Mouse (Mus musculus): ENCODE measurements around the gene Syn3. TPM values are rescaled to one million over a fixed set of nuclear protein-coding genes. Genes with fewer than 3 reads are reported as not detected.

Gene Syn3
- polyA plus RNA-seq, 1 experiment from 2014 or later = 7.1 TPM

GRCm38 (mm10) chr10:86359699-86360098 is 139.0 kb downstream of the Syn3 start:
- DNase-seq (ENCODE audit: low spot score) (no peak), ATAC-seq (replicated peaks; ENCODE audit: low FRiP score) (no peak)
- H3K9me3 ChIP-seq (ENCODE audit: control insufficient read depth, low read length) = no peaks in the 10 kb centered on the region
- H3K27ac ChIP-seq (ENCODE audit: low read depth, low read length) = no peak overlapping the region
- H3K36me3 ChIP-seq (ENCODE audit: control insufficient read depth, insufficient read depth, low read length) = no peaks in the 10 kb centered on the region
- no peak overlapping the region for H3K4me2 ChIP-seq (ENCODE audit: low read depth, low read length, severe bottlenecking)
- no peaks in the 10 kb centered on the region for H3K27me3 ChIP-seq (ENCODE audit: control insufficient read depth, insufficient read depth, low read length)
- H3K9ac ChIP-seq (ENCODE audit: low read length) = no peak overlapping the region
- 66% methylated on average over 4 of the region's 4 CpGs for WGBS
- no peaks in the 10 kb centered on the region for H3K4me1 ChIP-seq (replicated peaks; ENCODE audit: control insufficient read depth, insufficient read depth, low read length)
- H3K4me3 ChIP-seq (ENCODE audit: low read depth, low read length) = no peak overlapping the region

- no peaks in the 10 kb centered on the region for H3K4me1 ChIP-seq (replicated peaks; ENCODE audit: control insufficient read depth, insufficient read depth, low read length)
- ATAC-seq (replicated peaks; ENCODE audit: low FRiP score) = no peak
- no peaks in the 10 kb centered on the region for H3K36me3 ChIP-seq (ENCODE audit: control insufficient read depth, insufficient read depth, low read length)
- WGBS = 68% methylated on average over 2 of the region's 2 CpGs
- DNase-seq (ENCODE audit: low spot score) = no peak
- no peak overlapping the region for H3K27ac ChIP-seq (ENCODE audit: low read depth, low read length)
- no peak overlapping the region for H3K9ac ChIP-seq (ENCODE audit: low read length)
- H3K4me2 ChIP-seq (ENCODE audit: low read depth, low read length, severe bottlenecking) = no peak overlapping the region
- no peaks in the 10 kb centered on the region for H3K9me3 ChIP-seq (ENCODE audit: control insufficient read depth, low read length)
- H3K27me3 ChIP-seq (ENCODE audit: control insufficient read depth, insufficient read depth, low read length) = no peaks in the 10 kb centered on the region
- no peak overlapping the region for H3K4me3 ChIP-seq (ENCODE audit: low read depth, low read length)
These were observed 139.5 kb downstream of the Syn3 start for GRCm38 (mm10) chr10:86359208-86359607.

GRCm38 (mm10) chr10:86358307-86358975 is 140.3 kb downstream of the Syn3 start:
- no peak overlapping the region for H3K27ac ChIP-seq (ENCODE audit: low read depth, low read length)
- H3K9ac ChIP-seq (ENCODE audit: low read length) = no peak overlapping the region
- 88% methylated on average over 7 of the region's 7 CpGs for WGBS
- no peak overlapping the region for H3K4me2 ChIP-seq (ENCODE audit: low read depth, low read length, severe bottlenecking)
- no peaks in the 10 kb centered on the region for H3K9me3 ChIP-seq (ENCODE audit: control insufficient read depth, low read length)
- no peaks in the 10 kb centered on the region for H3K36me3 ChIP-seq (ENCODE audit: control insufficient read depth, insufficient read depth, low read length)
- ATAC-seq (replicated peaks; ENCODE audit: low FRiP score) (no peak), DNase-seq (ENCODE audit: low spot score) (no peak)
- no peaks in the 10 kb centered on the region for H3K27me3 ChIP-seq (ENCODE audit: control insufficient read depth, insufficient read depth, low read length)
- no peaks in the 10 kb centered on the region for H3K4me1 ChIP-seq (replicated peaks; ENCODE audit: control insufficient read depth, insufficient read depth, low read length)
- no peak overlapping the region for H3K4me3 ChIP-seq (ENCODE audit: low read depth, low read length)

GRCm38 (mm10) chr10:86356819-86357563 is 141.7 kb downstream of the Syn3 start:
- Histone ChIP-seq H3K36me3 (ENCODE audit: control insufficient read depth, insufficient read depth, low read length) (no peaks in the 10 kb centered on the region), H3K4me2 (ENCODE audit: low read depth, low read length, severe bottlenecking) (no peak overlapping the region), H3K4me1 (replicated peaks; ENCODE audit: control insufficient read depth, insufficient read depth, low read length) (no peaks in the 10 kb centered on the region), H3K27me3 (ENCODE audit: control insufficient read depth, insufficient read depth, low read length) (no peaks in the 10 kb centered on the region), H3K27ac (ENCODE audit: low read depth, low read length) (no peak overlapping the region), H3K4me3 (ENCODE audit: low read depth, low read length) (no peak overlapping the region), H3K9ac (ENCODE audit: low read length) (no peak overlapping the region), H3K9me3 (ENCODE audit: control insufficient read depth, low read length) (no peaks in the 10 kb centered on the region)
- DNase-seq (ENCODE audit: low spot score) (no peak), ATAC-seq (replicated peaks; ENCODE audit: low FRiP score) (no peak)
- WGBS = 50% methylated on average over 5 of the region's 5 CpGs

GRCm38 (mm10) chr10:86352521-86352920 is 146.2 kb downstream of the Syn3 start:
- Histone ChIP-seq H3K4me3 (ENCODE audit: low read depth, low read length) (no peak overlapping the region), H3K4me1 (replicated peaks; ENCODE audit: control insufficient read depth, insufficient read depth, low read length) (no peaks in the 10 kb centered on the region), H3K4me2 (ENCODE audit: low read depth, low read length, severe bottlenecking) (no peak overlapping the region), H3K36me3 (ENCODE audit: control insufficient read depth, insufficient read depth, low read length) (no peaks in the 10 kb centered on the region), H3K9ac (ENCODE audit: low read length) (no peak overlapping the region), H3K27ac (ENCODE audit: low read depth, low read length) (no peak overlapping the region), H3K9me3 (ENCODE audit: control insufficient read depth, low read length) (no peaks in the 10 kb centered on the region), H3K27me3 (ENCODE audit: control insufficient read depth, insufficient read depth, low read length) (no peaks in the 10 kb centered on the region)
- DNase-seq (ENCODE audit: low spot score) = no peak
- 89% methylated on average over 3 of the region's 3 CpGs for WGBS
- ATAC-seq (replicated peaks; ENCODE audit: low FRiP score) = no peak

GRCm38 (mm10) chr10:86351287-86351686 is 147.4 kb downstream of the Syn3 start:
- Histone ChIP-seq H3K4me3 (ENCODE audit: low read depth, low read length) (no peak overlapping the region), H3K4me2 (ENCODE audit: low read depth, low read length, severe bottlenecking) (no peak overlapping the region), H3K27me3 (ENCODE audit: control insufficient read depth, insufficient read depth, low read length) (no peaks in the 10 kb centered on the region), H3K36me3 (ENCODE audit: control insufficient read depth, insufficient read depth, low read length) (no peaks in the 10 kb centered on the region), H3K4me1 (replicated peaks; ENCODE audit: control insufficient read depth, insufficient read depth, low read length) (no peaks in the 10 kb centered on the region), H3K9me3 (ENCODE audit: control insufficient read depth, low read length) (no peaks in the 10 kb centered on the region), H3K9ac (ENCODE audit: low read length) (no peak overlapping the region), H3K27ac (ENCODE audit: low read depth, low read length) (no peak overlapping the region)
- 83% methylated on average over 2 of the region's 2 CpGs for WGBS
- no peak for ATAC-seq (replicated peaks; ENCODE audit: low FRiP score)
- DNase-seq (ENCODE audit: low spot score) = no peak

GRCm38 (mm10) chr10:86346235-86346840 is 152.4 kb downstream of the Syn3 start:
- no peak overlapping the region for H3K9ac ChIP-seq (ENCODE audit: low read length)
- no peaks in the 10 kb centered on the region for H3K9me3 ChIP-seq (ENCODE audit: control insufficient read depth, low read length)
- no peaks in the 10 kb centered on the region for H3K27me3 ChIP-seq (ENCODE audit: control insufficient read depth, insufficient read depth, low read length)
- H3K36me3 ChIP-seq (ENCODE audit: control insufficient read depth, insufficient read depth, low read length) = no peaks in the 10 kb centered on the region
- DNase-seq (ENCODE audit: low spot score) (no peak), ATAC-seq (replicated peaks; ENCODE audit: low FRiP score) (no peak)
- no peak overlapping the region for H3K27ac ChIP-seq (ENCODE audit: low read depth, low read length)
- H3K4me3 ChIP-seq (ENCODE audit: low read depth, low read length) = no peak overlapping the region
- WGBS = 85% methylated on average over 3 of the region's 3 CpGs
- no peak overlapping the region for H3K4me2 ChIP-seq (ENCODE audit: low read depth, low read length, severe bottlenecking)
- 0 out of 2 replicates have a peak, but pooled peaks cover 2% of the 10 kb centered on the region for H3K4me1 ChIP-seq (replicated peaks; ENCODE audit: control insufficient read depth, insufficient read depth, low read length)

- Histone ChIP-seq H3K36me3 (ENCODE audit: control insufficient read depth, insufficient read depth, low read length) (no peaks in the 10 kb centered on the region), H3K9ac (ENCODE audit: low read length) (no peak overlapping the region), H3K9me3 (ENCODE audit: control insufficient read depth, low read length) (no peaks in the 10 kb centered on the region), H3K4me2 (ENCODE audit: low read depth, low read length, severe bottlenecking) (no peak overlapping the region), H3K4me1 (replicated peaks; ENCODE audit: control insufficient read depth, insufficient read depth, low read length) (0 out of 2 replicates have a peak, but pooled peaks cover 2% of the 10 kb centered on the region), H3K27me3 (ENCODE audit: control insufficient read depth, insufficient read depth, low read length) (no peaks in the 10 kb centered on the region), H3K4me3 (ENCODE audit: low read depth, low read length) (no peak overlapping the region), H3K27ac (ENCODE audit: low read depth, low read length) (no peak overlapping the region)
- ATAC-seq (replicated peaks; ENCODE audit: low FRiP score) = no peak
- WGBS = 92% methylated on average over 9 of the region's 9 CpGs
- DNase-seq (ENCODE audit: low spot score) = no peak
These were observed 153.1 kb downstream of the Syn3 start for GRCm38 (mm10) chr10:86345645-86346044.
